Mouse (Mus musculus) liver, embryonic 12.5 days (tissue): ENCODE measurements around the gene Gal3st1. TPM values are rescaled to one million over a fixed set of nuclear protein-coding genes. Genes with fewer than 3 reads are reported as not detected.

Source experiments
- ATAC-seq: fragments of 200-750 bp; cut with Nextera tagmentation; 2 replicates; pipeline ENCODE4 v1.8.0; 2017; ENCODE audit warnings: moderate number of reproducible peaks, mild to moderate bottlenecking, moderate library complexity
- H3K27ac ChIP-seq: fragments of 300-500 bp; sonication (generic); 2 replicates; pipeline ENCODE4 v1.5.1; 2016; ENCODE audit warnings: mild to moderate bottlenecking
- H3K27me3 ChIP-seq: fragments of 300-500 bp; sonication (generic); replicated peaks from 2 replicates; pipeline ENCODE4 v1.6.1; 2016; ENCODE audit warnings: mild to moderate bottlenecking, moderate library complexity
- H3K36me3 ChIP-seq: fragments of 300-500 bp; sonication (generic); 2 replicates; pipeline ENCODE4 v1.6.1; 2016; ENCODE audit warnings: mild to moderate bottlenecking, moderate library complexity
- H3K4me1 ChIP-seq: fragments of 300-500 bp; sonication (generic); 2 replicates; pipeline ENCODE4 v1.6.1; 2016
- H3K4me2 ChIP-seq: fragments of 300-500 bp; sonication (generic); 2 replicates; pipeline ENCODE4 v1.6.1; 2016; ENCODE audit warnings: mild to moderate bottlenecking, moderate library complexity
- H3K4me3 ChIP-seq: fragments of 300-500 bp; sonication (generic); 2 replicates; pipeline ENCODE4 v1.5.1; 2016; ENCODE audit warnings: mild to moderate bottlenecking, moderate library complexity
- H3K9ac ChIP-seq: fragments of 300-500 bp; sonication (generic); 2 replicates; pipeline ENCODE4 v1.6.1; 2016; ENCODE audit warnings: mild to moderate bottlenecking, moderate library complexity
- H3K9me3 ChIP-seq: fragments of 300-500 bp; sonication (generic); replicated peaks from 2 replicates; pipeline ENCODE4 v1.6.1; 2016; ENCODE audit warnings: mild to moderate bottlenecking, moderate library complexity
- WGBS: fragments of 180-500 bp; shearing (Covaris S2); methylation state at CpG from one replicate; pipeline ENCODE4 v1.1.7; 2016; ENCODE audit not compliant: insufficient replicate concordance; 5-methylcytosine and 5-hydroxymethylcytosine counted together
- polyA plus RNA-seq: library from polyadenylated mRNA; unstranded; fragments of >200 nt; fragmentation: Nextera tagmentation; extraction: Ambion mirVana; gene quantifications from 2 replicates; pipeline ENCODE4 v1.2.1, GENCODE M21; 2016

Gal3st1 gene
- polyA plus RNA-seq, 1 experiment from 2014 or later: 0.85 TPM

DNA sequence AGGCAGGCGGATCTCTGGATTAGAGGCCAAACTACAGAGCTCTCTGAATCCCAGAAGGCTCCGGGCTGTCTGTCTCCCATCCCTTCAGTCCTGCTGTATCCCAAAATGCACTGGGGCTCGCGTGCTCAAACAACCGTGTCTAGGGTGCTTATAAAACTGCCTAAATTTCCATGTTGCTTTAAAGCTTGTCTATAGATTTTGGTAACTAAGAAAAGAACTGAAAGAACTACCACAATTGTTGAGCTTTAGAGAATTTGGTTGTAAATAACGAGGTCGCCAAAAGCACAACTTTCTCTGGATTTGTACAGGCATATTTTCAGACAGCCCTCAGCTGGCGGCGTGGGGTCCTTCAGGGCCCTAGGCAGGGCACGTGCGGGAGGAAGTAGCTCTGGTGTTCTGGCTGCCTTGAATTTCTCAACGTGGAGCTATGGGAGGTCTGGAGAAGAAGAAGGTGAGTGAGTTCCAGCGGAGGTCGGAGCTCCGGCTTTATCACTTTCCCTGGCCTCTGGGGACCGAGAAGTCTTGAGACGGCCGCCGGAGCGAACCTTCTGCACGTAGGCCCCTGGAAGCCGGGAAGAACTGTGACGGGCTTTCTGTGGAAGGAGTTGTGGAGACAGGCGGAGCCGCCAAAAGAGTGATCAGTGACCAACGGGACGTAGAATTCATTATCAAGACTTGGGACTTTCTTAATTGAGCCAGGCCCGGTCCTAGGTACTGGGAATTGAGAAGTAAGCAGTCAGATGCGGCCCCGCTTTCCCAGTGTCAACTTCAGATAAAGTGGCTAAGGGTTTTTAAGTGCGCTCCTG is 19.6 kb upstream of the Gal3st1 start, which contains the start of gene Pes1:
Gene Pes1, plus strand, starts transcription at position 366 of the 806 bp plus-strand sequence.
- H3K4me2 ChIP-seq: peak within 1 kb of the TSS; percentile 84
- peaks cover 4% of the 10 kb centered on the region; the same call in 1 of the 2 replicates for H3K27me3 ChIP-seq
- peak within 1 kb of the TSS; percentile 84 for H3K4me3 ChIP-seq
- peaks cover 31% of the 10 kb centered on the region for H3K4me1 ChIP-seq
- ATAC-seq: peak; percentile 90
- no peaks in the 10 kb centered on the region for H3K9me3 ChIP-seq
- WGBS: under 1% methylated on average over 31 of the region's 31 CpGs
- peak within 1 kb of the TSS; percentile 84 for H3K9ac ChIP-seq
- peak within 1 kb of the TSS; percentile 76 for H3K27ac ChIP-seq
- peaks cover 26% of the 10 kb centered on the region for H3K36me3 ChIP-seq

DNA sequence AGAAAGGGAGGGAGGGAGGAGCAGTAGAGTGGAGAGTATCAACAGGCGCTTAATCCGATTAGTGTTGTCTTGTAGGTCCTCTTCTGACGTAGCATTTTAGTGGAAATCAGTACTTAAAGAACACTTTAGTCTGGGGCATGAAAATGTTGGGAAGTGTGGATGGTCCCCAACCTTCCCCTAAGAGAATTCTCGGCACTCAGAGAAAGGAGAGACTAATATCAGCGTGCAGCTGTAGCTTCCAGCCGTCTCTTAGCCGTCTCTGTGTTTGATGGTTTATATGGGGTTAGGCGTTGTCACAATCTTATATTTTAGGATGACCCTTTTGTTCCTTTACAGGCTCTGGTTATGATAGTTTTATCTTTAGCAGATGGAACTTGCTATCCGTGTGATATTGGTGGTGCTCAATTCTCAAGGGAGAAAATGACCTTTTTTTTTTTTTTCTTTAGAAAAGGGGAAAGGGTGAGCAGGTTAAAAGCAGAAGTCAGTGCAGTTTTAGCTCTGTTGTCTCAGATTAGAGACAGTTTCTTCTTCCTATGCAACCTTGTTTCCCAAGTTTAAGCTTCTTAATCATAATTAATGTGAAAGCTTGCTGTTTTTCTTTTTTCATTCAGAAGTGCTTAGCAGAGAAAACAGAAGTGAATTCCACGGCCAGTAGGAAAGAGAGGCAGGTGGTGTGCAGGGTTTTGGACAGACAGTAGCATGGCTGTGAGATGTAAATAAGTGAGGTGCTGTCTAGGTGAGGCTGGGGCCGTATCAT is 18.8 kb upstream of the Gal3st1 start:
- Histone ChIP-seq H3K9ac (peak overlapping the region; percentile 84), H3K9me3 (no peaks in the 10 kb centered on the region), H3K4me2 (peak overlapping the region; percentile 84), H3K27me3 (peaks cover 4% of the 10 kb centered on the region; the same call in 1 of the 2 replicates), H3K4me1 (peaks cover 31% of the 10 kb centered on the region), H3K27ac (peak overlapping the region; percentile 76), H3K4me3 (peak overlapping the region; percentile 84), H3K36me3 (peaks cover 33% of the 10 kb centered on the region)
- WGBS: 8% methylated on average over 11 of the region's 11 CpGs
- peak; percentile 68 for ATAC-seq

DNA sequence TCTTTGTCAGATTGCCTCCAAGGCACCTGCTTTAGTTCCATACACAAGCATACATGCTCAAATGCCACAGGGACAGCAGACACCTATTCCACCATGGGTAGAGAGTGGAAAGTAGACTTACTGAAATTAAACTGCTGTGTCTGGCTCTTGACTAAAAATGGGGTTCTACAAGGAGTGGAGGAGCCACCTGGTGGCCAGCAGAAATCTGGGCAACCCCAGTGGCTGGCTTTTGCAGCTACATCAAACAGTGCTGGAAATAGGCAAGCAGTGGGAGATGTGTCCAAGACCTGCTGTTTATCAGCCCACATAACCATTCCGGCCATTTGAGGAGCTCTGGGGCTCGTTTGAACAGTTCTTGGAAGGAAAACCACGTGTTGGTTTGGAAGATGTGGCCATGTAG is 13.6 kb upstream of the Gal3st1 start:
- 69% methylated on average over 3 of the region's 3 CpGs for WGBS

DNA sequence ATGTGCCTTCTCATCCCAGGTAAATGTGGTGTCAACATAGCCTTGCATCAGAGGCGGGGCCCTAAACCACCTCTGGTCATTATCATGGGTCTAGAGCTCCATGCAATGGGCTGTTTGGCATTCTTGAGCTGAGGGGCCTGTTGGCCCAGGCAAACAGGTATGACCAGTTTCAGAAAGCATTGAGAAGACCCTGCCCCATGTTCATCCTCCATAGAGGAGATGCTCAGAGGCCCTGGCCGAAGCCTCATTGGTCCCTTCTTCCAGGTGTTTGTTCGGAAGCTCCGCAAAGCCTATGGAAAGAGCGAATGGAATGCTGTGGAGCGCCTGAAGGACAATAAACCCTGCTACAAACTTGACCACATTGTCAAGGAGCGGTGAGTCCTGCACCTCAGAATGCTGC is 13.1 kb upstream of the Gal3st1 start:
- WGBS: 84% methylated on average over 7 of the region's 7 CpGs
- Histone ChIP-seq H3K27me3 (no peaks in the 10 kb centered on the region), H3K4me3 (no peak overlapping the region), H3K9me3 (no peaks in the 10 kb centered on the region), H3K4me1 (peaks cover 12% of the 10 kb centered on the region), H3K36me3 (peaks cover 91% of the 10 kb centered on the region), H3K27ac (no peak overlapping the region), H3K4me2 (no peak overlapping the region), H3K9ac (no peak overlapping the region)
- no peak for ATAC-seq

More for the DNA sequence above, 13.6 kb upstream of the Gal3st1 start:
- Histone ChIP-seq H3K9ac (no peak overlapping the region), H3K27ac (no peak overlapping the region), H3K4me3 (no peak overlapping the region), H3K36me3 (peaks cover 86% of the 10 kb centered on the region), H3K4me1 (peaks cover 17% of the 10 kb centered on the region), H3K4me2 (no peak overlapping the region), H3K27me3 (no peaks in the 10 kb centered on the region), H3K9me3 (no peaks in the 10 kb centered on the region)
- ATAC-seq: no peak

DNA sequence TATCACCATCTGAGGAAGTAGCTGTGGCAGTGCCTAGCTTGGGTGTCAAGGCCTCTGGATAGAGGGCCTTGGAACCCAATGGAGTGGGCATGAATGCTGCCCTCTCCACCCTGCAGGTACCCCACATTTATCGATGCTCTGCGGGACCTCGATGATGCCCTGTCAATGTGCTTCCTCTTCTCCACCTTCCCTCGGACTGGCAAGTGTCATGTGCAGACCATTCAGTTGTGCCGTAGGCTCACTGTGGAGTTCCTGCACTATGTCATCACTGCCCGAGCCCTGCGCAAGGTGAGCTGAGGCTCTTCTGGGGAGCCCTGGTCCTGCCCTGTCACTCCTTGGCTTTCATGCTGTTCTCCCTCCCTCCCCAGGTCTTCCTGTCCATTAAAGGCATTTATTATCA is 10.4 kb upstream of the Gal3st1 start:
- H3K4me1 ChIP-seq: no peaks in the 10 kb centered on the region
- 79% methylated on average over 7 of the region's 7 CpGs for WGBS
- peaks cover 100% of the 10 kb centered on the region for H3K36me3 ChIP-seq
- no peak for ATAC-seq
- H3K4me2 ChIP-seq: no peak overlapping the region
- no peak overlapping the region for H3K4me3 ChIP-seq
- no peak overlapping the region for H3K9ac ChIP-seq
- no peak overlapping the region for H3K27ac ChIP-seq
- no peaks in the 10 kb centered on the region for H3K27me3 ChIP-seq
- no peaks in the 10 kb centered on the region for H3K9me3 ChIP-seq

DNA sequence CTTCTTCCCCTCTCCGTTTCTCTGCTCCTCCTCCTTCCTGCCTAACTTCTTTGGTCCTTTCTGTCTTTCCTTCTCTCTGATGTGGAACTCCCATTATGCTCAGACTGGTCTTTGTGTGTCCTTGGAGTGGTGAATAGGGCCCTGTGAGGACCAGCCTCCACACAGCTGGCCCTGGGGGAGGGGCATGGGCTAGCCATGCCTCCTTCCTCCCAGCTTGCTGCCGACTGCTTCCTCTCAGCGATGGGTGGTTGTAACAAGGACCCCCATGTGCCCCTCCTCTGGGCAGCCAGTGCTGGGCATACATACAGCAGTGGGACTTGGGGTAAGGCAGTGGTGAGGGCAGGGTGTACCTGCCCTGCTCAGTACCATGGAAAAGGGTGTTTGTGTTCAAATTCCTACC is 9.1 kb upstream of the Gal3st1 start:
- no peak overlapping the region for H3K4me2 ChIP-seq
- H3K4me1 ChIP-seq: no peaks in the 10 kb centered on the region
- H3K27ac ChIP-seq: no peak overlapping the region
- ATAC-seq: no peak
- WGBS: 70% methylated on average over 3 of the region's 3 CpGs
- H3K4me3 ChIP-seq: no peak overlapping the region
- no peaks in the 10 kb centered on the region for H3K9me3 ChIP-seq
- H3K9ac ChIP-seq: no peak overlapping the region
- H3K36me3 ChIP-seq: peaks cover 100% of the 10 kb centered on the region
- H3K27me3 ChIP-seq: no peaks in the 10 kb centered on the region

DNA sequence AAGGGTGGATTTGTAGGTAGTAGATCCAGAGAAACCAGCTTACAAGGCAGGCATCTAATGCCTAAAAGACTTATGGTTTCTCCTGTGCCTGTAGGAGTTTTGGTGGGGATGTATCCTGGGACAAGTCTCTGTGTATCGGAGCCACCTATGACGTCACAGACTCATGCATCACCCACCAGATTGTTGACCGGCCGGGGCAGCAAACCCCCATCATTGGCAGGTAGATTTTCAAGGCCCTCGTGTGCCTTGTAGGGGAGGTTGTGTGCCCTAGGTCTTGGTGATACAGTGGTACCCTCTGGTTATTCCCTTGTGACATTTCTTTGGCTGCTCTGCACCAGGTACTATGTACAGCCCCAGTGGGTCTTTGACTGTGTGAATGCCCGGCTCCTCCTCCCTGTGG is 6.8 kb upstream of the Gal3st1 start, which contains the start of gene 4930556J24Rik:
Gene 4930556J24Rik, minus strand, starts transcription at position 101 of the 400 bp plus-strand sequence.
- 81% methylated on average over 6 of the region's 6 CpGs for WGBS
- no peaks in the 10 kb centered on the region for H3K4me1 ChIP-seq
- peaks cover 97% of the 10 kb centered on the region for H3K36me3 ChIP-seq

DNA sequence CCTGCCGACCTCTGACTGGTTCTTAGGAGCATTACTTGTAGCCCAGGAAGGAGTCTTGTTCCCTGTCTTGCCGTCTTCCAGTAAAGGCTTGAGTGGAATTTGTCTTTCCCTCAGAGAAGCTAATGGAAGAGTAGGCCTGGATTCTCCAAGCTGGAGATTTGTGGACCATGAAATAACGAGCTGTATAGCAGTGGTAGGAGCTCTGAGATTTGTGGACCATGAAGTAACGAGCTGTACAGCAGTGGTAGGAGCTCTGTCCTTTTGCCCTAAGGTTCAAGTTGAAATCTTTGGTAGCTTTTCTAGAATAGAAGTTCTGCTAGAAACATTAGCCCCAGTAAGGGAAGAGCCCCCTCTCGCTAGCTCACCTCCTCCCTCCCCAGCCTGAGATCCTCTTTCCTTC is 5.0 kb upstream of the Gal3st1 start:
- Histone ChIP-seq H3K36me3 (peaks cover 79% of the 10 kb centered on the region), H3K27me3 (peaks cover 16% of the 10 kb centered on the region), H3K9me3 (no peaks in the 10 kb centered on the region), H3K4me3 (no peak overlapping the region), H3K27ac (no peak overlapping the region), H3K4me2 (no peak overlapping the region), H3K4me1 (0 out of 2 replicates have a peak, but pooled peaks cover 12% of the 10 kb centered on the region), H3K9ac (no peak overlapping the region)
- ATAC-seq: no peak
- WGBS: 85% methylated on average over 5 of the region's 5 CpGs

More for the DNA sequence above, 6.8 kb upstream of the Gal3st1 start, which contains the start of gene 4930556J24Rik:
- Histone ChIP-seq H3K4me3 (no peak within 1 kb of the TSS), H3K4me2 (no peak within 1 kb of the TSS), H3K27me3 (no peaks in the 10 kb centered on the region), H3K9me3 (no peaks in the 10 kb centered on the region), H3K27ac (no peak within 1 kb of the TSS), H3K9ac (no peak within 1 kb of the TSS)
- ATAC-seq: no peak

DNA sequence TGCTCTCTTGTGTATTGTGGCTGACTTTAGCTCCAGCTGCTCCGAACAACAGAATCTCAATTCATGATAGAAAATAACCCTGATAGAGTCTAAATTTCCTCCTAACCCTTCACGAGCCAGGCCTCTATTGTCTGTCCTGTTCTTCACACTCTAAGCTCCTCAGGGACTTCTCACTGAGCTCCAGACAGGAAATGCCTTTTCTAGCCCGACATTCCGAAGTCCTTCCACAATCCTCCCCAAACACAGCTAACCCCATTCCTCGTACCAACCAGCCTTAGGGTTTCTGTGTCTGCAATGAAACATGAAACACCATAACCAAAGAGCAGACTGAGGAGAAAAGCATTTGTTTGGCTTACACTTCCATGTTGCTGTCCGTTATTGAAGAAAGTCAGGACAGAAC is 1.9 kb upstream of the Gal3st1 start:
- H3K4me1 ChIP-seq: 0 out of 2 replicates have a peak, but pooled peaks cover 16% of the 10 kb centered on the region
- no peak overlapping the region for H3K9ac ChIP-seq
- peaks cover 44% of the 10 kb centered on the region for H3K27me3 ChIP-seq
- peaks cover 48% of the 10 kb centered on the region for H3K36me3 ChIP-seq
- no peaks in the 10 kb centered on the region for H3K9me3 ChIP-seq
- no peak overlapping the region for H3K27ac ChIP-seq
- H3K4me3 ChIP-seq: no peak overlapping the region
- H3K4me2 ChIP-seq: no peak overlapping the region
- no peak for ATAC-seq
- WGBS: 47% methylated on average over 6 of the region's 6 CpGs

DNA sequence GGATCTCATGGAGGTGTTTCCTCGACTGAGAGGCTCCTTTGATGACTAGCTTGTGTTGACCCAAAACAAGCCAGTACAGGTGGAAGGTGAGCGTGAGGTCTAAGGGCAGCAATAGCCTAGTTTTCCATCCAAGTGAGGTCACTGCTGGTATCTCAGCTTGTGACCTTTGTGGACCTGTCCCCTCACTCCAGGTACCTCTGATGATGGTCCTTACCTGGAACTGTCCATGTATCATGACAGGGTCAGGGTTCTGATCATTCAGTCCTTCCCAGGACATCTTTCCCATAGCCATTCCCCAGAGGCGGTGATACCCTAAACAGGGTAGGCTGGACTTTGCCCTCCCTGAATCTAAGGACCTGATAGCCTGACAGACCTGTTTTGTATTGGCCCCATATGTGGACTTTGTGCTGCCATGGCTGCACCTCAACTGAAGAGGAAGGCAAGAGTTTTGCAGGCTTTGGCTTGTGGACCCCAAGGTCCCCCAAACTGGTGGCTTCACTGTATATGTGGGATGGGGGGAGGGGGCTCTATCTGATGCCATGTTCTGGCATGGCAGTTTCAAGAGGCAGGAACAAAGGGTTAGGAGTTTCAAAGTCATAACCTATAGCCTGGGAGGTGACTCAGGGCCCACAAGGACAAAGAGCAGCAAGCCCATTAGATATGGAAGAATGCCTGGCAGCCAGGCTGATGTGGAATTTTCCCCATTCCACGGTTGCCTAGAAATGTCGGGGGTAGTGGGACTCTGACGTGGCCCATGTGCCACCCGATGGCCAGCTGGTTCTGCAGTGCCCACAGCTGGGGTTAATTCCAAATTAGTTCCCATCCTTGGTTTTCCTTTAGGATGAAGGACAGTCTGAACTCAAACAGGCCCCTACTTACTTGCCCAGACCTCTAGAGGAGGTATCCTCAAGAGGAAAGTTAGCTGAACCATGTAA is 894 bp upstream of the Gal3st1 start:
- Histone ChIP-seq H3K27me3 (peaks cover 47% of the 10 kb centered on the region), H3K4me2 (peak overlapping the region; percentile 53; the same call in 1 of the 2 replicates), H3K9me3 (no peaks in the 10 kb centered on the region), H3K36me3 (peaks cover 38% of the 10 kb centered on the region), H3K9ac (no peak overlapping the region), H3K27ac (no peak overlapping the region), H3K4me1 (0 out of 2 replicates have a peak, but pooled peaks cover 16% of the 10 kb centered on the region), H3K4me3 (no peak overlapping the region)
- peak; percentile 16; the same call in 1 of the 2 replicates for ATAC-seq
- 54% methylated on average over 7 of the region's 7 CpGs for WGBS
